Mouse (Mus musculus) heart, postnatal 25 days (tissue): ENCODE data around the gene Klhl30. TPM values are rescaled to one million over a fixed set of nuclear protein-coding genes. Genes with fewer than 3 reads are reported as not detected.

Source experiments
- DNase-seq: peaks from one replicate; pipeline ENCODE4 v3.0.0; 2022; ENCODE audit warnings: low spot score
- intact Hi-C: fragments of 180-260 bp; cut with DNase I; formaldehyde crosslinking; loops from one replicate; pipeline ENCODE4 v1.15.1; 2025
- total RNA-seq, 2 experiments: library from RNA; stranded (reverse); gene quantifications; 2 replicates each; pipeline ENCODE4 v1.2.3; 2021

Gene Klhl30
- total RNA-seq = 10 to 100 TPM; 46.3 to 52.0 TPM

DNA sequence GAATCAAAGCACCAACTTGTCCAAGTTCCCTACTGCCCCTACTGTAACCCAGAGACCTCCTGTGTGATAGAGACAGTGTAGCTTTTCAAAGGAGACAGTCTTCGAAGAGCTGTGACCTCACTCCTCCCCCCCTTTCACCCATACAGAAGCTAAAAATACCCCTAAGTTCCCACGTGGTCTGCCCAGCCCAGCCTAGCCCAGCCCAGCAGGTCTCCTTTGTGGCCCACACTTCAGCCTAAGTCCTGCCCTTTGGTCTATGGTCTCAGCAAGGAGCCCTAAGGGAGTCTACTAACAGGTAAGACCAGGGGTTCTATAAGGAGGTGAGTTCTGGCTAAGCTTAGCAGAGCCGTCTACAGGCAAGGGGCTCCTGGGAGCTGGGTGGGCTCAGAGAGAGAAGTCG is at the start of gene Klhl30:
TSS of gene Klhl30 (plus strand) at position 176 of the 400 bp plus-strand sequence.
- no peak for DNase-seq
- intact Hi-C loops = no loop called here

DNA sequence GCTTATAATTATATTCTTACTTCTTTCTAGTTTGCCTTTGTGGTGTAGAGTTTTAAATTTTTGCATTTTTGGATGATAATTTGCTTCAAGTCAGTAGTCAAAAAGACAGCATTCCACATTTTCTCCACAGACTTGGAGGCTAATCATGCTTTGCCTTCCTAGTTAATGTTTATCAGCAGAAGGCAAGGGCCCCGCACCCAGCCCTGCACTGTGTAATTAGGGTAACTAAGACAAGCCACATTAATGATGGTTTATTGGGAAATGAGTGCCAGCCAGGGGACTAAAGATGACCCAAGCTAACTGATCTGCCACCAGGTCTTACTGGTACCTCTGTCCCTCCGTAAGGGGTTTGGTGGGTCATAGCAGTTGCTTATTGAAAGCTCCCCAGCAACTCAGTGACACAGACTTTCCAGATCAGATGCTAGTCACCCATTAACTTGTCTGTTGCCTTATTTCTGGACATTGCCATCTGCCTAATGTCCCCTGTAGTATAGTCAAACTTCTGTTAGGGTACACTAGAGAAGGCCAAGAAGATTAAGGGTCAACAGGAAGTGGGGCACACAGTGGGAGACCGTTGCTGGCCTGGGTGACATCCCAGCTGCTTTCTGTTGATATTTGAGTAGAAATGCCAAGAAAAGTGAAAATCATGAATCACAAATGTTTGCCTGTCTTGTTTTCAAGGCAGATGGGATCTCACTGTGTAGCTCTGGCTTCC is 49.5 kb upstream of the Klhl30 start:
- intact Hi-C loops = no loop called here
- DNase-seq = no peak

DNA sequence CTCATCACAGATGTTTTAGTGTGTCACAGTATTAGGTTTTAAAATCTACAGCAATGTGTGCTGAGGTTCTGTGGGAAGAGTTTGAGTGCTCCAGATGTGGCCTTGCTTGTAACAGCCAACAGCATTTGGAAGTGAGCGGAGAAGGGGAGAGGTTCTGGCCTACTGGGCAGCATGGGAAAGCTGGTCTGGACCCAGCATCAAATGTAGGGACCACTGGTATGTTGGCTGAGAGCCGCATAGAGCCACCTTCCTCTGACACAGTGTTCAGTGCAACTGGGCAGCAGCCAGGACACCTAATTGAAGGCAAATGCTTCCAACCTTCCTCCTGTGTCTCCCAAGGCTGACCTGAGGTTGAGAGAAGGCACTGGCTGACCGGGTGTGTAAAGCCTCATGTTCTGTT is 48.8 kb upstream of the Klhl30 start:
- intact Hi-C loops = no loop called here
- no peak for DNase-seq

DNA sequence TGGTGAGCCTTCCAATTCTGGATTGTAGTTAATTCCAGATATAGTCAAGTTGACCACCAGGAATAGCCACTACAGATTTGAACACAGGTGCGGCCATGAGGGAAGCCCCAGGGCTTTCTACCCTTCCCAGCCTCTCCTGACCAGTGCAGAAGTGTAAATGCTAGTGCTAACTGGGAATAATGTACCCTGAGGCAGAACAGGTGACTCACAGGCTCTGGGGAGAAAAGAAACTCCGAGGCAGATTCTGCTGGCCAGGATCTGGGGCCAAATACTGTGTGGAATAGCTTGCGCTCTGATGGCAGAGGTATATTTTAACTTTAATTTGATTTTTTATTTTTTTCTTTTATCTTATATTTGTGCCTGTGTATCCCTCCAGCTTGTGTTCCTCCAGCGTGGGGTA is 46.2 kb upstream of the Klhl30 start:
- DNase-seq = no peak
- intact Hi-C loops = no loop called here

DNA sequence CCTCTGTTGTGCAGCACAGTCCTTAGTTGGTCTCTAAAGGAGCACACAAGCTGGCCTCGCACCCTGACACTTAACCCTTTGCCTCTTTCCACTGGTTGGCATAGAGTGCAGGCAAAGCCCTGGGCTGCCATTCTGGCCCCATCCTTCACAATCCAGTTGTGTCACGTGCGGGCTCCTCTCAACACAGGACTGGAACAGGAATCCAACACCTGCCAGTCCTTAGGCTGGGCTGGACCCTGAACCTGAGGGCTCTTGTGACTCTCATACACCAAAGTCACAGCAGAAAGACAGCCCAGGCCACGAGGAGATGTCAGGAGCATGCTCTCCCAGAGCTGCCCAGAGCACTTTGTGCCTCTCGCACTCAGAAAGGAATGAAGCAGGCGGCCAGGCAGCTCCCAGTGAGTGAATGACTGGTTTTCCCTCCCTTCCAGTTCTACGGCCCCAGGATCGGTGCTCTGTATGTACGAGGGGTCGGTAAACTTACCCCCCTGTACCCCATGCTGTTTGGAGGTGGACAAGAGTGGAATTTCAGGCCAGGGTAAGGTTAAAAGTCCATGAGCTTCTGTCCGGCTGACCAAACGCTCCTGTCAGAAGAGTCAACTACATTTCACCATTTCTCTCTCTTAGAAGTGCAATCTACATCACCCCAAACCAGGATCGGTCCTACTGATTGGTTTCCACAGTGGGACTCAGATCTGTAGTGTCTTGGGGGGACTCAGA is 41.3 kb upstream of the Klhl30 start:
- no peak for DNase-seq
- intact Hi-C loops = no loop called here

DNA sequence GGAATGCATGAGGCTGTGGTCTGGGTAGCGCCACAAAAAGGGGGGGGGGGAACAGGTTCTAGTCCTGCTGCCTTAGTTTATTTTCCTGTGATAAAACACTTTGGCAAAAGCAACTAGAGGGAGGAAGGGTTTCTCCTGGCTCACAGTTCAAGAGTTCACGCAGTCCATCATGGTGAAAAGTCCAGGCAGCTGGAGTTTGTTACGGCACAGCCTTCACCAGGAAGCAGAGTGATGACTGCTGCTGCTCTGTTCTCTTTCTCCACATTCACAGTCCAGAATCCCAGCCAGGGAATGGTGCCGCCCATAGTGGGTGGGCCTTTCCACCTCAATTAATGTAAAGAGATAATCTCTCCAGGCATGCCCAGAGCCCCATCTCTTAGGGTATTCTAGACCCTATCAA is 38.5 kb upstream of the Klhl30 start:
- intact Hi-C loops = no loop called here

DNA sequence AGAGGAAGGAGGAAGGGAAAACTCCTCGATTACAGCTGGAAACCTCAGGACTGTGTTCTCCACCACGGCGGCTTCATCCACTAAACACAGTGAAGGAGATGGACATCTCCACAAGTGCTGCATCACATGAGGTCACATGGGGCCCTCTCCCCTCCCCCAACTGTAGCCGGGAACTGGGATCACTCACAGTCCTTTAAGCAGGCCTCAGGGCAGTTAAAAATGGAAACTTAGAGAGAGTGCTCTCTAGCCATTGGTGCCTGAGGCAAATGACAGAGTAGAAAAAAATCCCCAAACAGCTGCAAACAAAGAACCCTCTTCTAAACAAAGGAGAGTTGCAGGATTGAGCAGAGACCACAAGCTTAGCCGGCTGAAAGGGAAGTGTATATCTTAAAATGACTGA is 37.6 kb upstream of the Klhl30 start:
- DNase-seq = no peak
- intact Hi-C loops = no loop called here

More for the DNA sequence above, 38.5 kb upstream of the Klhl30 start:
- DNase-seq = no peak

DNA sequence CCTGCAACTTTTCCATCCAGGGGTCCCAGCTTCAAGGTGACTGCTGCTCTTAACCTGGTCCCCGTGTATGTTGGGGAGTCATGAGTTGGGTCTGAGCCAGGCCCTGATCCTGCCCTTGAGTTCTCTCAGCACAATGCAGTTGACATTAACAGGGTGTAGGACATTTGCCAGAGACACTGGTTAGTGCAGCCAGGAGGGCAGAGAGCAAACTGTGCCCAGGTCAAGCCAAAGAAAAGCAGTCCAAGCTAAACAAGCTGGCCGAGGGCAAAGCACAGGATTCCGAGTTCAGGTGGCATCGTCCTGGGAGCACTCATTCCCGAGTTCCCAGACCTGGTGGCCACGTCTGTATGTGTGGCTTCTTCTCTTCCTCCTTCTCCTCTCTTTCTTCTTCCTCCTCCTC is 33.2 kb upstream of the Klhl30 start:
- intact Hi-C loops = no loop called here
- no peak for DNase-seq

DNA sequence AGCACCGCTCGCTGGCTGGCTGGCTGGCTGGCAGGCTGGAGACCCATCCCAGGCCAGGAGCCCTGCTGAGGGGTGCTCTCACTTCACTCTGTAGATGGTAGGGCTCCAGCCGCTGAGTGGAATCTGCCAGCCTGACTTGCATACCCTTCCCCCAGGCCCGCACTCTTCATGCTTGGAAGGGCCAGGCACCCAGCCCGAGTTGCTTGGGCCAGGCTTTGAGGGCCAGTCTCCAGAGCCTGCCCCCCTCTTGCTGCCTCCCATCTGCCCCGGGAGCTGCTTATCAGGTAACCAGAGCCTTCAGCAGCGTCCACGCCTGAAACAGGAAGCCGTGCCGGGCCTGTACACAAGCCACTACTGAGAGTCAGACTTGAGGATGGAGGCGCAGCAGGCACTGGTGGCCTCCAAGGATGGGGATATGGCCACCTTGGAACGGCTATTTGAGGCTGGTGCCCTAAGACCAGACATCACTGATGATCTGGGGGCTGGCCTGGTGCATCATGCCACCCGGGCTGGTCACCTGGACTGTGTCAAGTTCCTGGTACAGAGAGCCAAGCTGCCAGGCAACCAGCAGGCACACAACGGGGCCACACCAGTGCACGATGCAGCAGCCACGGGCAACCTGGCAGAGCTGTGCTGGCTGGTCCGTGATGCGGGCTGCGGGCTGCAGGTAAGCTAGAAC is 28.9 kb upstream of the Klhl30 start, which contains the start of gene Espnl:
TSS of gene Espnl (plus strand) at position 316 of the 679 bp plus-strand sequence.
- no peak for DNase-seq
- intact Hi-C loops = no loop called here

DNA sequence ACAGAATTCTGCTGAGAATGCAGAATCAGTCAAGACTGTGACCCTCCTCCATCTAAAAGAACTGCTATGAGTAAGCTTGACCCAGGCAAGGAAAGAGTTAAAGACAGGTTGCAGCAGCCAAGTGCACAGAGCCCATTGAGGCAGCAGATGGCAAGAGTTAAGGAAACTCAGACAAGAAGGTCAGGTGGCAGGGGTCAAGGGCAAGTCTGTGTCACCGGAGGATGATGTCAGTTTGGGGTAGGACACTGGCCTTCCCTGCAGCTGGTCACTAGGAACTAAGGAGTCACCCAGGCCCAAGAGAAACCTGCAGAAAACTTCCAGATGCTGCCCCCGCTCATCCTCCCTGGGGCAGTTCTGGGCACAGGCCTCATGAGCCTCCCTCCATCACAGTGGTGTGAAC is 26.2 kb upstream of the Klhl30 start:
- intact Hi-C loops = no loop called here
- no peak for DNase-seq

DNA sequence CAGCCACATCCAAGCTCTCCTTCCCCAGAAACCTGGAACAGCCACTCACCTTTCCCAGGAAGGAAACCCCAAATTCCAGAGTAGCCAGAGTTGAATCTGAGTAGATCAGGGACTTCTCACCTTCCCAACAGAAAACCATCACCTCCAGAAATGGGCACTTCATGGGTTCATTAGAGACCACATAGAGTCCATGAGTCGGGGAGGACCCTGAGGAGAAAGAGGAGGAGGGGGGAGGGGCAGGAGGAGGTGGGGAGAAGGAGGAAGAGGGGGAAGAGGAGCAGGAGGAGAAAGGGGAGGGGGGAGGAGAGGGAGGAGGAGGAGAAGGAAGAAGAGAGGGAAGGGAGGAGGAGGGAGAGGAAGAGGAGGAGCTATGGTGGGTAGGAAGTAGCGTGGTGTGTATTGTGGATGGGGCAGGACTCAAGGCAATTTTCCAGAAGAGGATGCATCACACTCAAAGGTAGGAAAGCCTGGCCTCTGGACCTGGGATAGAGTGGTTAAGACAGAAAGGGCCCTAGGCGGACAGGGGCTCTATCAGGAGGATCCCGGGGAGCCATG is 25.3 kb upstream of the Klhl30 start:
- intact Hi-C loops = no loop called here

DNA sequence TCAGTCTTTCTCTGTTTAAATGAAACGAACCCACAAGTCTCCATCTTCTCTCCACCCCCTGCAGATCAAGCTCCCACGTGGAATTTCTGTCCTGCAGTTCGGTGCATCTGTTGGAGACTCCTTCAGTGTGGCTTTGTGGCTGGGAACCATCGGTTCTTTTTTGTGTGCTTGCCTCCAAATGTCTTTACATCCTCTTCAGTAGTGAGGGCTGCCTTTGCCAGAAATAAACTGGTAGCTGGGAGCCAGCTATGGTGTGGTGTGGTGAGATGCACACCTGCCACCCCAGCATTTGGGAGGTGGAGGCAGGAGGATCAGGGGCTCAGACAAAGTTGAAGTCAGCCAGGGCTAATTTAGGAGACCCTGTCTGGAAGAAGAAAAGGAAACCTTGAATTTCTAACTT is 18.7 kb upstream of the Klhl30 start:
- no peak for DNase-seq
- intact Hi-C loops = no loop called here

More for the DNA sequence above, 25.3 kb upstream of the Klhl30 start:
- no peak for DNase-seq

DNA sequence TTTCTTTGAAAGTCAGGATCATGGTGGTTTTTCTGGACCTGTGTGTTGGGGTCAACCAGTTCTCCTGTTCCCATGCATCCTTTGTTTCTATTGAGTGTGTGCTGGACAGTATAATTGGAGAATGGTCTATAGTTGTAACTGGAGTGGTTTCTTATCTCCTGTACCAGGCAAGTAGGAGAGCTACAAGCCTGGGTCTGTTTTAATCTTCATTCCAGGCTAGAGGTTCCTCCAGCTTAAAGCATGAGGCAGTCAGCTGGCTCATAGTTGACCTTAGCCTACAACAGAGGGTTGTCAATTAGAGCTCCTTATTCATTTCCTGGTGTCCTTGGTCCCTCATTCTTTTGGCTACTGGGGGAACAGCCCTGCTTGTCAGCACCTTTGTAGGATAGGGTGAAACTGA is 17.2 kb upstream of the Klhl30 start:
- intact Hi-C loops = no loop called here
- no peak for DNase-seq

DNA sequence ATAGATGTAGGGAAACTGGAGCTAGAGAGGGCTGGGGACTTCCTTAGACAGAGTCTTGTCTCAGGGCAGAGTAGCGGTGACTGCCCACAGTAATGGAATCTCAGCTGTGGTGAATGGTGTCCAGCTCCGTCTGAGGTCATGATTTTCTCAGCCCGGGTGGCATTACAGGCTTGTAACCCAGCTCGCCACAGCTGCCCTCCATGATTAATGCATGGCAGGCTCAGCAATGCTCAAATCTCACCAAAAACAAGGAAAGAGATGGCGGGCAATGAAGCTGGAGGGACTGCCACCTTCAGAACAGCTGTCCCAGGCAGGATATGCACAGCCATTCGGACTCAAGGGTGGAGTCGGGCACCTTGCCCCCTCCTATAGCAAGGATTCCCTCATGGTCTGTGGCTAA is 13.5 kb upstream of the Klhl30 start:
- intact Hi-C loops = no loop called here
- no peak for DNase-seq

DNA sequence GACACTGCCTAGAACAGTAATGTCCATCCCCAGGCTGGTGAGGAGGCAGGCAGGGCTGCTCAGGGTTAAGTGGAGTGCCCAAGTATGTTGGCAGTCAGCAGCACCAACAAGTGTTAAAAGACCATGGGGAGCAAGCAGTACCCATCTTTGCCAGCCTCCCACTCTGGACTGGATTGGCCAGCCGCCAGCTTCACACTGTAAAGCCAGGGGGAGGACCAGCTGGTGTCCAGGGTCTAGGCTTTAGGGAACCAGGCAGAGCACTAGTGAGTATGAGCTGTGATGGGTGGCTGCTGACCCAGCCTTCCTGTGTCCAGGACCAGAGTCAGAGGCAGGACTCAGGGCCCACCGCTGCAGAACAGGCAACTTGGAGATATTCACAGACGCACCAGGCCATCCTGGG is 6.8 kb upstream of the Klhl30 start:
- intact Hi-C loops = no loop called here
- DNase-seq = no peak

DNA sequence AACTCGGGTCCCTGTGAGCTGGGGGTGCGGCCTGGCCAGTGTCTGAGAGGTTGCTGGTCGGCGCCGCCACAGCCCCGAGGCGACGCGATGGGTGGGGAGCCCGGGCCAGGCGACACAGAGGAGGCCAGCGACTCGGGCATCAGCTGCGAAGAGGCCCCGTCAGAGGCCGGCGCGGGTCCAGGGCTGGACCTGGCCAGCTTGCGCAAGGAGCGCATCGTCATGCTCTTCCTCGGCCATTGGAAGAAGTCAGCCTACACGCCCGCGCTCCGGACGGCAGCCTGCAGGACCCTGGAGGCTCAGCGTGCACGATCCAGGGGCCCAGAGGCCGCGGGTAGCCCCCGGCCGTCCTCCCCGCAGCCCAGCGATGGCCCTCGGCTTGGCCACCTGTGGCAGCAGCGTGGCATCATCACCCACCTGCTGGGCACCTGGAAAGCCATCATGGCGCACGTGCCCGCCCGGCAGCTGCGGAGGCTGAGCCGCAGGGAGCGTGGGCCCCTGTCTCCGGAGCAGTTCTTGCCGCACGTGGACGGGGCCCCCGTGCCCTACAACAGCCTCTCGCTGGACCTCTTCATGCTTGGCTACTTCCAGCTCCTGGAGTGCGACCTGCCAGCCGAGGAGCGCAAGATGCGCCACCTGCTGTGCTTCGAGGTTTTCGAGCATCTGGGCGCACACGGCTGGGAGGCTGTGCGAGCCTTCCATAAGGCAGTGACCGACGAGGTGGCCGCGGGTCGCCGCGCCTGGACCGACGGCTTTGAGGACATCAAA is 5.7 kb upstream of the Klhl30 start:
- intact Hi-C loops = no loop called here
- no peak for DNase-seq

DNA sequence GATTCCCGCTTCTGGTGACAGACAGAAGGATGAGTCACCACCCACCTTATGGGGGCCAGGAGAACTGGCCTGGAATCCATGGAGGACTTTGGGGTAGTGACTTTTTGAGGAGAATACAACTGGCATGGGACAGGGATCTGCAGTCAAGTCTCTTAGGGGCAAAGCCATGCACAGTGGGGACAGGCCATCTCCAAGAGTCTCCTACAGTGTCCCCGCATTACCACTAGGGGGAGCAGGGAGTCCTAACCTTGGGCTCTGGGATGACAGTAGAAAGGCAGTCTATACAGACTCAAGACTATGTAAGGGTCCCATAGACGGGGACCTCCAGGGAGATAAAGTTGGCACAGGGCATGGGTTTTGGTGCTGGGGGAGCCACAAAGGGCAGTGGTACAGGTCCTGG is 3.9 kb upstream of the Klhl30 start:
- intact Hi-C loops = loop anchor here (1.0 kb wide), 1 partner anchor 136 kb away; no protein-coding TSS in a partner anchor
- no peak for DNase-seq

DNA sequence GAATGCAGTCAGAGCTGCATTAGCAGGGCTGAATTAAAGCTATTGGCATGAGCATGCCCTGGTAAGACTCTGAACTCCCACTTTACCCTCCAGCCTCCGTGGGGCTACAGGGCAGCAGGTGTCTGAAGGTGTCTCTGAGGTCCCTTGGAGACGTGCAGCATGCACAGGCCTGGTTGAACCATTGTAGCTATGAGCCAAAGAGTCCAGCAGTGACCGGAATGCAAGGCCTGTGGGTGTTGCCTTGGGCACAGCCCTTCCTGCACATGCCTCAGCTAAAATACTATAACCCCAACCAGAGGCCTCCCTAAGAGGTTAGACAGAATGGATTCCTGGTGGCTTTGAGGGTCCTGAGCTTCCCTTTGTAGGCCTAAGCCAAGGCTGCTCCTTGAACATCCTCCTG is 433 bp downstream of the Klhl30 start:
- no peak for DNase-seq
- intact Hi-C loops = no loop called here

DNA sequence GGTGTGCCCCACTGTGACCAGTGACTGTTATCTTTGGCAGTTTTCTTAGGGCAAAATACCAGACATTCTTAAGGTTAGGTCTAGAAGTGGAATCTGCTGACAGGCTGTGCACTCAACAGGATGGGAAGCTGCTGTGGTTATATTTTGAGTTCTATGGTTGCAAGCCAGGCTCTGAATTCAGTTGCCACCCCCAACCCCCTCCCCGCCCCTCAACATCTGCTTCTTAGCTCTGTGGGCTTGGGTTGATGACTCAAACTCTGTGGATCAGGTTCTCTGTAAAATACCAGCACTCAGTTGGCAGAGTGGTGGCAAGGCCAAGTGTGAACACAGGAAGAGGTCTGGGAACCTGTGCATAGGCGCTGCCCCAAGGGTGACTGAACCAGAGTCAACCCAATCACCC is 1.5 kb downstream of the Klhl30 start:
- no peak for DNase-seq
- intact Hi-C loops = no loop called here

DNA sequence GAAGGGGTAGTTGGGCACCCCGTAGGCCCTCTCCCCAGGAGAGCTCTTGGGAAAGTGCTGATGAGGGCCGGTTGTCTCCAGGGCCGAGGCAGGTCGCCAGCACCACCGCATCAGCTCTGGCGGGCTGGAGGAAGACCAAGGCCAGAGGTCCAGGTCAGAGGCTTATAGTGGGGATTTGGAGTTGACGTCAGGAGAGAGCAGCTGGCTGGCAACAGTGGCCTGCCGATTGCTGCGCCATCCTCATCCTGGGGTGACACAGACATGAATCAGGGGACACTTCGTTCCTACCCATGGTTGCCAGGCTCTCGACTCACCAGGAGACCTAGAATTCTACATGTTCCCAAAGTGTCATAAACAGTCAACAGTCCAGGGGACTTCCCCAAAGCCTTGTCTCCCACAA is 5.3 kb downstream of the Klhl30 start:
- no peak for DNase-seq
- intact Hi-C loops = no loop called here
